Mouse (Mus musculus) stomach, postnatal 0 days (tissue): ENCODE measurements around the gene Bmp2k.

Experiments
- CTCF ChIP-seq: IDR thresholded peaks from 2 replicates; pipeline ENCODE4 v1.5.1; 2016; ENCODE audit warnings: antibody characterized with exemption, low read depth, mild to moderate bottlenecking, moderate library complexity
- EP300 ChIP-seq: optimal IDR thresholded peaks from 2 replicates; pipeline ENCODE3; 2016; ENCODE audit warnings: antibody characterized with exemption

GRCm38 (mm10) chr5:97001153-97001552, 3.7 kb downstream of the Bmp2k start:
- TF ChIP-seq CTCF: no peak
- no peak for TF ChIP-seq EP300
